Mouse (Mus musculus): ENCODE measurements around the gene Wnt4. TPM values are rescaled to one million over a fixed set of nuclear protein-coding genes. Genes with fewer than 3 reads are reported as not detected.

Wnt4 gene
- total RNA-seq, 4 experiments from 2014 or later, result 83.8 to 130 (median 108) TPM

DNA sequence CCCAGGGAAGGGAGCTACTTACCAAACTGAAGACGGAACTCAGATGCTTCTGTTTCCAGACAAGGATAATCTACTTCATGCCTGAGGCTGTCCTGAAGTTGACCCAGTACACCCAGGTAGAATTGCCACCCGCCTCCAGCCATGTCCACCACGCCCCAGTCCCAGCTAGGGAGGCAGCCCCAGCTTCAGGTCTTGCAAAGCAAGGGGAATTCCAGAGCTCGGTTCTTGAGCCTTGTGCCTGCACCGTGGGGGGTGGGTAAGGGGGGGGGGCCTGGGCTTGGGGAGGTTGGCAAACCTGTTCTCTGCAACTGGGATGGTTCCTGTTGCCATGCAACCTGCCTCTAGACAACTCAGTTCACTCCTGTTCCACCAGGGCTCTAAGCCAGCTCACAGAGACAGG is 2.1 kb downstream of the Wnt4 start:
- no peak for DNase-seq

DNA sequence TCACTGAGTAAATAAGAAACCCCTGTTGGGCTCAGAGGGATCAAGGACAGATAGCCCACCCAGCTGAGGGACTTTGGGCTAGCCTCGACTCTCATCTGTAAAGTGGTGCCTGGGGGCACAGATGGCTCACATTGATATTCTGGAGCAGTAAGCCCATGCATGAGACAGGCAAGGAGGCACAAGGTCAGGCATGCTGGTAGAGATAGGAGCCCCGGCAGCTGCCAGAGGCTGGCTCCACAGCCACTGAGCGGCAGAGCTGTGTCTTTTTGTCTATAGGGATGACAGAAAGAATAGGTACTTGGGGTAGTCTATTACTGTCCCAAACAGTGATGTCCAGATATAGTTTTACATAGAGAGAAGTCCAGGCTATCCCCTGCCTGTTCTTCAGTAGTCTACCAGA is 4.0 kb downstream of the Wnt4 start:
- no peak for DNase-seq

DNA sequence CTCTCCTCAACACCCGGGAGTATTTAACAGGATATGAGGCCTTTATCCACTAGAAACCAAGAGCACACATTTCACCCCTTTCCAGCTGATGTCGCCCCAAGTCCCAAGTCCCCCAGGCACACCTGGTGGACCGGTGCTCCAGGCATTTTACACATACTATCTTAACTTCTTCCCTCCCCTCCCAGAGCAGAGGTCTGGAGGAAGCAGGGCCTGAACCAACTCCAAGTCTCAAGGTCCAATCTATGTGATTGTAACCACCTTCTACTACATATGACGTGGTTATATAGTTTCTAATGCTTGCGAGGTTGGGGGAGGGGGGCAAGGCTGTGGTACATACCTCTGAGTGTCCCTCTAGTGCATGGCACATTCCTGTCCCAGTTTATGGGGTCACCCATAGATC is 4.8 kb downstream of the Wnt4 start:
- DNase-seq, result no peak

DNA sequence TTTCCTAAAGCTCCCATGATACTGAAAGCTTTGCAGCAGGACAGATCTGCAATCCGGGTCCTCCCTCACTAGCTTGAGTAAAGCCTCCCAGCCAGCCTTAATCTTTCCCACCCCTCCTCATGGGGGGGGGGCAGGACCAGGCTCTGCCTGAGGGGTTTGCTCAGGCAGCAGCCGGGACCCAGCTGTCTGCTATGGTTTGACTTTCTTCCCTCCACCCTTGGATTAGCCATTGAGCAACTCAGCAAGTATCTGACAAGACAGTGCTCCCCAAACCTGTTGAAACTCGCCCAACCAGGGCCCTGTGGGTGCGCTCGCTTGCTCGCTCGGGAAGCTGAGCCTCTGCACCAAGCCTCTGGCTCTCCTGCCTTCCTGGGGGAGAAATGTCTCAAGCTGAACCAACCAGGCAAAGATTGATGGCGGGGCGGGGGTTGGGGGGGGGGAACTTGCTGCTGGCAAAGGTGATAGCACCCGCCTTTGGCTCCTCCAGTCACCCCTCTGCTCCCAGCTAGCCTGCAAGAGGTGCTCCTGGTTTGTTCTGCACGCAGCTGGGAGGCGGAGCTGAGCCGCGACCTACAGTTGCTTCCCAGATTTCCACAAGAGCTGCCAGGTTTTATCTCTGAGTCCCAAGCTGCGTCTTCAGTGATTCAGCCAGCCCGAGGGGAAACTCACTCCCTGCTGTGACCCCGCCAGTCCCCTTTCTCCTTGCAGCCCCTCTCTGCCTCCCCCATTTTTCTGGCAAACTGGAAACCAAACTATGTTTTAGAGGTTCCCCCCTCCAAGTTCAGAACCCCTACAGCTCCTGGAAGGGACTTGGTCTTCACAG is 5.5 kb downstream of the Wnt4 start:
- DNase-seq, result peak; percentile 75

DNA sequence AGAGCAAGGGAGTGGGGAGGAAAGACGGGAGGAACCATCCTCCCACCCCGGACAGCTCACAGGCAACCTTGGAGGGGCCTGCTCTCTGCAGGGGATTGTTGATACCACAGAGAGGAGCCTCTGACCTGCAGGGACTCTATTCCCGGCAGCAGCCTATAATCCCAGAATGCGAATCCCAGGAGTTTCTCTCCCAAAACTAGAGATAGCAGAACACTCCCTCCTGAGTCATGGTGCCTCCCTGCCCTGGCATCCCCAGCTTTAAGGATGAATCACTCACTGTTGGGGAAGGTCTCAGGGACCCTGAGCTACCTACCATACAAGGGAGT is 6.1 kb downstream of the Wnt4 start:
- DNase-seq, result no peak

DNA sequence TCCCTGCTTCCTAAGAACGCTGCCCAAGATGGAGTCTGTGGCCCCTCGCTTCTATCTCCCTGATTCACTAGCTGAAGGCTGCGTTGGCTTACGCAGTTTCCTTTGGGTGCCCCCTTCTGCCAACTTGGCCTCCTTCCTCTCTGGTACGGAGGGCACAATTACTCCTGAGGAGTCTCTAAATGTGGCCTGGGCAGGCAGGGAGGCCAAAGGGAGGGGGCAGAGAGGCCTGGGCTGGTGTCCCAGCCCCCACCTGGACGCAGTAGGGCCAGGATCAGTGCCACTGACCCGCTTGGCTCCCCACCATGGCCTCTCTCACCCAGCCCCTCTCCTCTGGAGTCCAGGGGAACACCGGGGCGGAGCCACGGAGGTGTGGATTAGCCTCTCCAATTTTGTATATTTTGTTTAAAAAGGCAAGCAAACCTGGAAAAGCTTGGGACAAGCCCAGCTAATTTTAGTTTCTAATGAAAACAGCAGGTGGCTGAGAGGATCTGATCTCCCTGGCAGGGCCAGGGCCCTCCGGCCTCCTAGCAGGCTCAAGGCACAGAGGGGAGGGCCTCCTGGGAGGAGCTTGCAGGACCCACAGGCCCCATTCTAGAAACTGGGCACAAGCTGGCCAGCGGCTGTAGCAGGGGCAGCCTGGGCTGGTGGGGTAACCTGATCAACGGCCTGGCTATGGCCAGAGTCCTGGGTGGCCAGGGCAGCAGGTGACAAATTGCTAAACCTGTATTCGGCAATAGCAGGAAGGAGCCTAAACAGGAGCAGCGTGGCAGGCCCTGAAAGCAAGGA is 8.8 kb downstream of the Wnt4 start:
- no peak for DNase-seq

DNA sequence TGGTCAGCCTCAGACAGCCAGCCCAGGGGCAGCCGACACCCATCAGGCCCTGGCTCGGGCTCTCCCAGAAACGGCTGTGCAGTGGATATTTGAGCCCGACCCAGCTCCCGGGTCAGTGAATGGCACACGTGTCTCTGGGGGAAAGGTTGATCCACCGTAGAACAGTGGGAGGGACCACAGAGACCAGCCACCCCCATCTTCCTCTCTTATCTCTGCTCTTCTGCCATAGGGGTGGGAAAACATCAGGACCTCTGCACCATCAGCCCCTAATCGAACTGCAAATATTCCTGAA is 9.3 kb downstream of the Wnt4 start:
- no peak for DNase-seq

DNA sequence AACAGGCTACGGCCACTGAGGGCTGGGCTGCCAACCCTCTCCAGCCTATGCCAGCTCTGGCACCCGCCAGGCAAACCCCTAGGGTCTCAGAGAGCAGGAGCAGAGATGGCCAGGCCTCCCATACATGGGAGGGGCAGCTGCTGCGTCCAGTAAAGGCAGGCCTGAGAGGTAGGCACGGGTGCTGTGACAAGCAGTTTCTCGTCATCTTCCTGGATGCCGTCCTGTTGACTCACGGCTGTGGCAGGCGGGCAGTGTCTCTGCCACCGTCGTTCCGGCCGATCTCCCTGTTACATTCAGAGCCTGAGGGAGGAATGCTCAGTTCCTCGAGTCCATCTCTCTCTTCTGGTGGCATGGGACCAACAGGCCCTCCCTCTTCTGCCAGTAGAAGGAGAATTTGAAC is 9.9 kb downstream of the Wnt4 start:
- peak; percentile 72 for DNase-seq

DNA sequence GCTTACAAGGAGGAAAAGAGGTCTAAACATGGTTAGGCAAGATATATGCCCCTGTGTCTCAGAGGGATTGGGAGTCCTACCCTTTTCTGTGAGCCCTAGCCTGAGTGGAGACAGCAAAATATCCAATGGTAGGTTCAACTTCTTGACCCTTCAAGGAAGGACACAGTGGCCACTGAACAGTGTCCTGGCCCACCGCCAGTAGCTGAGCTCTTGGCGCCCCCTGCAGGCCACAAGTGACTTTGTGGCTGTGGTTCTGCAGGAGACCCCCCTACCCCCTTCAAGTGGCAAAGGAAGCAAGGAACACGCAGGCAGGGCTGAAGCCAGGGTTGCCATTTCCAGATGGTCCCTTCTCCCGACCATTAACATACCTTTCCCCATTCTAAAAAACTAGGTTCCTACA is 10.5 kb downstream of the Wnt4 start:
- DNase-seq, result no peak

DNA sequence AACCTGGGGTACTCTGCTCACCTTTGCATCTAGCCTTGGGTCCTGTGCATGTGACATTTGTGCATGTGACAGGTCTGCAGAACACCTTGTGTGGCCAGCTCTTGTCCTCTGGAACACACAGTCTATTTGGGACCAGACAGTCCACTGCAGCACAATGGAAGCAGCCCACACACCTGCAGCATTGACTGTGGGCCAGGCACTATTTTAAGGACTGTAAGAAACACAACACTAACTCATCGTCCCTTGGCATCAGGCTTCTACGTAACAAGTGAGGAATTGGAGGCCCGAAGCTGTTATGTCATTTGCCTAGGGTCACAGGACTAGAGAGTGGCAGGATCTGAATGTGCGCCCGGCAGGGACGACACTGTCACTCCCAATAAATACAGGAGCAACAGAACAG is 12.4 kb downstream of the Wnt4 start:
- DNase-seq, result no peak

DNA sequence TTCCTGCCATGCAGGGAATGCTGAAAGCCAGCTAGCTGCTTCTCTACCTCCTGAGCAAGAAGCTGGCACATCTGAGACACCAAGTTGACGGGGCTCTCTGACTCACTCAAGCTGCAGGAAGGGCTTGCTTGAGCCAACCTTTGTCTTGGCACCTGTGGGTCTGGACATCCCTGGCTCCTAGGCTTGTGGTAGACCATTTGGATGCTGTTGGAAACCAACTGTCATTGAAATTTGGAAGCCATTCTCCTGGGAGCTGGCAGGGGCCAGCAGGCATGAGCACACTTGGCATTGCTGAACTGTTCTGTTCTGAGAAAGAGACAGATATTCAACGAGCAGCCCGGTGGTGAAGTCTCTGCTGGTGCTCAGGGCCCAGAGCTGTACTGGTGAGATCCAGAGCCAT is 13.0 kb downstream of the Wnt4 start:
- DNase-seq, result no peak

DNA sequence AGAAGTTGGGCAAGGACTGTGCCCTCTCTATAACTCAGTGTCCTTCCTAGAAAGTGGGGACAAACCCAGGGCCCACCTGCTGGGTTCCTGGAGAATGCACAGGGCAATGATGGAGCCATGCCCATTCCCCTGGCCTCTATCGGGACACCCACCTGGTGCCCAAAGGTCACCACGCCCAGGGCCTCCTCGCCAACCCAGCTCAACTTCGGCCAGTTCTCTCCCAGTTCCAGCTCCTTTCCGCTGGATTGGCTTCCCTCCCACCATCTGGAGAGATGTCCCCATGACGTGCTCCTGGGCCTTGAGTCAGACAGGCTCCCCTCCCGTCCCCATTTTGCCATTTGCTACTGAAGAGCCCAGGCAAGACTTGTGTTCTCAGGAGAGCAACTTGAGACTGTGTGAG is 15.3 kb downstream of the Wnt4 start:
- DNase-seq, result no peak

DNA sequence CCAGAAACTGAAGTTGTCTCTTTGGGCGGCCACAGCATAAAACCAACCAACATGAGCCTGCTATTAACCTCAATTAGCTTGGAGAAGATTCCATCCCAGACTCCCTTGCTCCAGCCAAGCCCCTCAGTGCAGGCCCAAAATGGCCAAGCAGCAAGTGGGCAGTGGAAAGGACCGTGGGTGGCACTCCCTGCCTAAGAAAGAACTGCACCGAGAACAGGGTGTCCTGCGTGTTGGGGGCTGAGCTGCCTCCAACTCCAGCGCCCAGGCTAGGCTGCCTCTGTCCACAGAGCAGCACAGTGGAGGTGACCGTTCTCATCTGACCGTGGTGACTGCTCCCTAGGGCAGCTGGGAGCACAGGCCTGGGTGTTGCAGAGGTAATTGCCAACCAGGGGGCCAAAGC is 16.7 kb downstream of the Wnt4 start:
- DNase-seq, result no peak

DNA sequence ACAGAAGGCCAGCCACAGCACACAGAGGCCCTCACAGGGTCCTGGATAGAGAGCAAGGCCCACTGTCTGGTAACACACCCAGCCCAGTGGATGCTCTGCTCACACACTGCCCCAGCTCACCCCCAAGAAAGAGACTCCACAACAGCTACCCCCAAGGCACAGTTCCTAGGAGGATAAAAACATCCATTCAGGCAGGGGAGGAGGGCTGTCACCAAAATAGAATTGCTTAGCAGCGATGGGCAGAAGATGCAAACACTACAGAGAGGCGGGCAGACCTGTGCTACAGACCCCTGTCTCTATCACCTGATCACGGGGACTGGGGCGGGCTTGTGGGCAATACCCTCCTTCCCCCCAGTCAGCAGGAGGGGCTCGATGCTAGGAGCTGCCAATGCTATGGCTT is 17.2 kb downstream of the Wnt4 start:
- no peak for DNase-seq

DNA sequence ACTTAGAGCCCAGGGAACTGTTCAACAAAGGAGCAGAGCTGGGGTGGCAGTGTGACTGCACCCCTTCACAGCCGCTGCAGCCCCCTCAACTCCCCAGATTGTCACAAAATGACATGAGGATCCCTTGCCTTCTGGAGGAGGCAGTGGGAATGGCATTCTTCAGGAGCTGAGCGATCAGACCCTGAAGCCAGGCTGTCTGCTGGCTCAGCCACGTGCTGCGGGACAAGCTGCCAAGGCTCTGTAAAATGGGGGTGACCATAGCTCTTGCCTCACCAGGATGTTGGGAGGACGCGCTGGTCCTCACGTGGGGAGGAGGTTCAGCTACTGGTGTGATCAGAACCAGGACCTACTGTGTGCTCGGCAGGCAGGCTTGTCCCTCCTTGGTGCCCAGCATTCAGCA is 17.7 kb downstream of the Wnt4 start:
- DNase-seq, result no peak

DNA sequence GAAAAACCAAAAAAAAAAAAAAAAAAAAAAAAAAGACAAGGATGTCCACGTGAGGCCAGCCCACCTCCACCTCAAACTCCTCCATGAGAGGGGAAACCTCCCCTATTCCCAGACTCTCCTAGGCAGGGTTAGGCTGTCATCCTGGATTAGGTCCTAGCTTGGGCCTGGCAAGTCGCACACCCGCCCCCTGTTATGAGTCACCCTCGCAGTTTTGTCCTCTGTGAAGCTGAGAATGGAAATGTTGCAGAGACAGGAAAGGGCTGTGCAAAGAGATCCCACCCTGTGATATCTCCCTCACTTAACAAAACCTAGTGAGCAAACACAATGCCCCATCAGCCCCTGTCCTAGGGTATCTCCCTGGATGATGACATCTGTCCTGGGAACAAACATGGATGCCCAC is 20.3 kb downstream of the Wnt4 start:
- no peak for DNase-seq

DNA sequence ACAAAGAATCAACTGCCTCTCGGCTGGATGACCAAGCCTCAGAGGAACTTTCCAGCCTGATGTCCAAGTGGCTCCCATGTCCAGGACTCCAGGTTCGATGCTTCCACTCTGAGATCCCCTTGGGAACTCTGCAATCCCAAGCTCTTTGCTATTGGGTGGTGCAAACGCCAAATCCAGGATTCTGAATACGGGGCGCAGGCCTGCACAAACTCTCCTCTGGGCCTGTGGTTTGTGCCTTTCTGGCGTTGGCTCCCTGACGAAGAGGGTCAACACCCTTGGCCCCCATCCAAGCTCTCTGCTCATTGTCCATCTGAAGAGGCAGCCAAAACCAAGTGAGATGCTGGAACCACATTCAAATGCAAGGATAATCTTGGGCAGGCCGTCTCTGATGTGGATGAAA is 21.1 kb downstream of the Wnt4 start:
- DNase-seq, result no peak

DNA sequence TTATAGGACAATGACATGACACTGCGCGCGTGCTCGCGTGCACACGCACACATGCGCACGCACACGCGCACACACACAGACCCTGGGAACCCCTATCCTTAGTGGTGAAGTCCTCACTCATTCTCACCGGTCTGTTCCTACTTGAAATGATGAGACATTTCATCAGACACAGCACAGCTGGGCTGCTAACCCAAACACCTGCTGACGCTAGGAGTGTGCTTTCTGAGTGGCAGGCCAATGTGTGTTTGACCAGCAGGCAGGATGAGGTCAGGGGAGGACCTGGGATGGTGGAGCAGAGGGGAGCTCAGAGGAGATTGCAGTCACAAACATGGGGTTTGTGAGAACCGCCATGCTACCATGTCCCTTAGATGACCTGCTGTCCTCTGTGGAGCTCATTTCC is 22.9 kb downstream of the Wnt4 start:
- no peak for DNase-seq

DNA sequence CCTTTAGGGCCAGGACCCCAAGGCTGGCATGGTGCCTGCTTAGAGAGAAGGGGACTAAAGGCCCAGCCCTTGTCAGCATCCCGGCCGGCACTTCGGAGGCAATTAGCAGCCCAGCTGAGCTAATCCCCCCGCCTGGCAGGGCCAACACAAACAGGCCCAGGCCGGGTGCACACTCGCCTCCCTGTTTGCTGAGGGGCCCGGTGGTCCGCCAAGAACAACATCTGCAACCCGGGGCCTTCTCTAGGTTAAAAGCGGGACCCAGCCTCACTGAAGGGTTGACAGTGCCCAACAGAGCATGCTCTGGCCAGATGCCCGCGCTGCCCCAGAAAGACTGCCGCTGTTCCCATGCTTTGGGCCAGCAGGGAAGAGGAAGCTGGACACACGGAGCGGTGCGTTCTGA is 24.3 kb downstream of the Wnt4 start:
- no peak for DNase-seq

DNA sequence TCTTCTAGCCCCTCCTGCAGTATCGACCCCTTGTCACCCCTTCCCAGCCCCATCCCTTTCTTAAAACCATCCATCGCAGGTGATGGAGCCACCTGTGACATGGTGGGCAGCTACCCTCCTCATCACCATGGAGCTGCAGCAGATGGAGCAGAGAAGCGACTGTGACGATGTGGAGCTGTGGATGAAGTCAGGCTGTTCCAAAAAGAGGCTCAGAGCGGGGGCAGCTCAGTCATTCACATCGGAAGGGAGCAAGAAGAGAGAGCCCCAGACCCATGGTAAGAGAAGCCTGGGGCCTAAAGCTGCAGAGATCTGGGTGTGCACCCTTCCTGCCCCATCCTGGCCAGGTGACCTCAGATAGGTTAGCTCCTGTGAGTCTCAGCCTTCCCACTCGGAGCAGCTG is 26.8 kb downstream of the Wnt4 start:
- no peak for DNase-seq

DNA sequence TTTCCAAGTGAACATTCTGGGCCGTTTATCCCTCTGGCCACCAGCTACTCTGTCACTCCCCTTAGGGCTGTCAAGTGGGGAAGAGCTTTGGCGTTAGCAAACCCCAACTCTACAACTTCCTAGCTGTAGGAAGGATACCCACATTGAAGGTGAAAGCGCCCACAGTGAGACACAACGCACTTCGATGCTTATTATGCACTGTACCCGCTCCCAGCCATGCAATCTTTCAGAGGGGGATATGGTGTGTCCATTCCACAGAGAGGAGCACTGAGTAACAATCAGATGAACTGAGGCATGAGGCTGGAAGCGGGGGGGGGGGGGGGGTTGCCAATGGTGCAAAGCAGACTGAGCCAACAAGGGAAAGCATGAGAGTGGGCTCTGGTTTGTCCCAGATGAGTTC is 27.8 kb downstream of the Wnt4 start:
- no peak for DNase-seq

DNA sequence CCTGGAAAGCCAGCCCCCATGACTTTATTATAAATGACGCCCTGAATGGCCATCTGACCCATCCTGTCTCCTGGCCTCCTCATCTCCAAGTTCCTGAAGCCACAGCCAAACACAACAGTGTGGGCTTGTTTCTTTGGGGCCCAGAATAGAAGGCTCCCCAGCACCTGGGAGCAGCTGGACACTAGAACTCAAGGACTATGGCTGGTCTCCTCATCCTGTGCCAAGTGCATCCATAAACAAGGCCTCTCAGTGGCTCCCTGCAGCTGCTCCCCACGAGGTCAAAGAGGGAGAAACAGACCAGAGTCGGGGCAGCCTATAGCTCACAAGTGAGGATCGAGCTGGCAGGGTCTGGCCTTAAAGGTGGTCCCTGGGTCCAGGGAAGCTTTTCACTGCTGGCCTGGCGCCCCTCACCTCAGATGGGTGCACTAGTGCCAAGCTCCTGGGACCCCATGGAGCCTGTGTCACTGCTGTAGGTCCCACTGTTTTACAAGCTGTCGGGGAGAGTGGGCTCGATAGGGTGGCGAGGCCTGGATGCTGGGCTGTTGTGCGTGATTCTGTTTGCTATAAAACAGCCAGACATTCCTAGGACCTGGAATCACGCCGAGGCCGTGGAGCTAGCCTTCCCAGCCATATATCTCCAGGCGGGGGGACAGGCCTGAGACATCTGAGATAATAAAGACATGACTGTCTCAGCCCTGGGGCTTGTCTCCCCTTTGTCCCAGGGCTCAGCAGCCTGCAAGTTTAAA is 28.7 kb downstream of the Wnt4 start:
- DNase-seq, result no peak

DNA sequence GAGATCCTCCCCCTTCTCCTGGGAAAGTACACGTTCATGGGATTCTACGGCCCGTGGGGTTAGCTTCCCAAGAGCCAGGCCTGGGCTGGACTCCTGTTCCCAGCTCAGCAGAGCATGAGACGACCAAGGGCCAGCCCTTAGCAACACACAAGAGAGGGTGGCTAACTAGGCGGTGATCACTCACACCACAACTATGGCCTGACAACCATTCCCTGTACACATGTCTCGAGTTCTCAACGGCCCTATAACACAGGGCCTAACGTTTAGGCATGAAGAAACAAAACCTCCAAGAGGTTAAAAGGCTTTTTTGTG is 29.2 kb downstream of the Wnt4 start:
- DNase-seq, result no peak
